Mouse (Mus musculus) ES-E14 (cell line): Measurements from ENCODE around the gene Lrguk. TPM values are rescaled to one million over a fixed set of nuclear protein-coding genes. Genes with fewer than 3 reads are reported as not detected.

Experiments used
- DNase-seq: peaks from one replicate; pipeline ENCODE4 v3.0.0-alpha.2; 2013; ENCODE audit warnings: low read depth, low spot score
- H3K27ac ChIP-seq: 2 replicates; pipeline ENCODE4 v1.5.1; 2012; ENCODE audit warnings: low read depth, mild to moderate bottlenecking, low read length, moderate library complexity, mixed read lengths; ENCODE audit not compliant: poor library complexity, insufficient read depth, severe bottlenecking
- H3K36me3 ChIP-seq: 2 replicates; pipeline ENCODE4 v1.6.1; 2012; ENCODE audit warnings: mild to moderate bottlenecking, low read length, moderate library complexity, mixed read lengths; ENCODE audit not compliant: control insufficient read depth, poor library complexity, insufficient read depth, severe bottlenecking
- H3K4me1 ChIP-seq, 2 experiments: fragments of 150-350 bp in 1 of 2; sonication (generic) in 1 of 2; 2 replicates each; pipeline ENCODE4 v1.6.1; 2012; ENCODE audit warnings: low read length in 2 of 2, mild to moderate bottlenecking in 1 of 2, mixed read lengths in 1 of 2; ENCODE audit not compliant: control insufficient read depth in 2 of 2, insufficient read depth in 2 of 2, poor library complexity in 1 of 2
- H3K4me3 ChIP-seq, 2 experiments: fragments of 150-350 bp in 1 of 2; sonication (generic) in 1 of 2; 2 replicates each; pipeline ENCODE4 v1.5.1; 2012; ENCODE audit warnings: low read length in 2 of 2, low read depth in 1 of 2, mild to moderate bottlenecking in 1 of 2, mixed read lengths in 1 of 2; ENCODE audit not compliant: insufficient read depth in 1 of 2, poor library complexity in 1 of 2, severe bottlenecking in 1 of 2
- H3K9ac ChIP-seq: 2 replicates; pipeline ENCODE4 v1.6.1; 2012; ENCODE audit warnings: low read depth, mild to moderate bottlenecking, low read length, mixed read lengths; ENCODE audit not compliant: poor library complexity, insufficient read depth, severe bottlenecking
- H3K9me3 ChIP-seq: fragments of 150-350 bp; sonication (generic); 2 replicates; pipeline ENCODE4 v1.6.1; 2012; ENCODE audit warnings: low read depth, mild to moderate bottlenecking, low read length; ENCODE audit not compliant: control insufficient read depth, insufficient read depth
- CHD2 ChIP-seq: IDR thresholded peaks from 2 replicates; pipeline ENCODE4 v1.6.1; 2014; ENCODE audit warnings: mild to moderate bottlenecking, low read depth, low read length, inconsistent platforms
- HCFC1 ChIP-seq: IDR thresholded peaks from 2 replicates; pipeline ENCODE4 v1.6.1; 2012; ENCODE audit warnings: low read length, inconsistent platforms, borderline replicate concordance; ENCODE audit not compliant: insufficient read depth
- MAFK ChIP-seq: IDR thresholded peaks from 2 replicates; pipeline ENCODE4 v1.6.1; 2014; ENCODE audit warnings: mild to moderate bottlenecking, low read depth, low read length, inconsistent platforms; ENCODE audit not compliant: insufficient read depth
- ZC3H11A ChIP-seq: IDR thresholded peaks from 2 replicates; pipeline ENCODE4 v1.6.1; 2012; ENCODE audit warnings: low read depth, mild to moderate bottlenecking, inconsistent platforms, low read length, borderline replicate concordance
- ZNF384 ChIP-seq: IDR thresholded peaks from 2 replicates; pipeline ENCODE4 v1.6.1; 2012; ENCODE audit warnings: low read depth, low read length, inconsistent platforms
- in situ Hi-C, 2 experiments: fragments of 600-800 bp; cut with MboI; formaldehyde crosslinking; loops; one replicate each; pipeline ENCODE4 v1.15.1; 2025; ENCODE audit warnings: low sequenced_read_pairs in 2 of 2, inconsistent platforms in 1 of 2; ENCODE audit not compliant: unreplicated experiment in 2 of 2
- total RNA-seq: library from RNA; depleted of rRNA; stranded (reverse); fragments of 300-350 nt; gene quantifications from 2 replicates; pipeline ENCODE4 v1.2.3, GENCODE M21; 2012; rRNA removed

Gene Lrguk
- total RNA-seq, 1 experiment, result 2.0 TPM

- in situ Hi-C loops, result no loop called here
- TF ChIP-seq HCFC1 (no peak), MAFK (no peak), ZC3H11A (no peak), CHD2 (no peak), ZNF384 (no peak)
- Histone ChIP-seq H3K36me3 (no peaks in the 10 kb centered on the region), H3K27ac (no peak overlapping the region), H3K9ac (no peak overlapping the region), H3K4me3 (no peak overlapping the region), H3K9me3 (no peaks in the 10 kb centered on the region), H3K4me1 (peaks cover 9 to 10% of the 10 kb centered on the region in 2 experiments; a peak in 3 of 4 replicates)
- DNase-seq, result no peak
Observed at GRCm38 (mm10) chr6:34181961-34182360, 152.7 kb downstream of the Lrguk start.

GRCm38 (mm10) chr6:34183326-34183725 lies 154.1 kb downstream of the Lrguk start:
- H3K9ac ChIP-seq, result no peak overlapping the region
- no peak for DNase-seq

More at GRCm38 (mm10) chr6:34183326-34183725, 154.1 kb downstream of the Lrguk start:
- no peak overlapping the region for H3K27ac ChIP-seq
- no peak overlapping the region for H3K4me3 ChIP-seq
- no peaks in the 10 kb centered on the region for H3K36me3 ChIP-seq
- H3K4me1 ChIP-seq, result peaks cover 11 to 12% of the 10 kb centered on the region in 2 experiments; a peak in 3 of 4 replicates
- no peaks in the 10 kb centered on the region for H3K9me3 ChIP-seq
- in situ Hi-C loops, result no loop called here
- TF ChIP-seq MAFK, result no peak
- no peak for TF ChIP-seq ZNF384

Other genes starting within 250 kb of the Lrguk start
- 27.4 and 28.1 TPM in 2 replicates for gene Slc35b4, start 147.7 kb downstream of the Lrguk start, total RNA-seq